Mouse (Mus musculus) spleen, adult 18-20 months (tissue): ENCODE measurements around the gene St6galnac3.
"Not testable (repeated sequence)": the region's sequence is repeated elsewhere in the genome, so short reads cannot be mapped to it uniquely, and the experiment has no call there.

ENCODE experiments used
- DNase-seq, 2 experiments: peaks; one replicate each; pipeline ENCODE4 v3.0.0; 2022; ENCODE audit warnings: mixed read lengths in 2 of 2

St6galnac3 gene

GRCm38 (mm10) chr3:153724701-153725668 is at the start of gene St6galnac3:
Gene St6galnac3, minus strand, starts transcription at chr3:153725174.
- peak; percentile 69 to 75 for DNase-seq

- DNase-seq, result no peak
Observed at GRCm38 (mm10) chr3:153774568-153774967, 49.6 kb upstream of the St6galnac3 start.

DNA sequence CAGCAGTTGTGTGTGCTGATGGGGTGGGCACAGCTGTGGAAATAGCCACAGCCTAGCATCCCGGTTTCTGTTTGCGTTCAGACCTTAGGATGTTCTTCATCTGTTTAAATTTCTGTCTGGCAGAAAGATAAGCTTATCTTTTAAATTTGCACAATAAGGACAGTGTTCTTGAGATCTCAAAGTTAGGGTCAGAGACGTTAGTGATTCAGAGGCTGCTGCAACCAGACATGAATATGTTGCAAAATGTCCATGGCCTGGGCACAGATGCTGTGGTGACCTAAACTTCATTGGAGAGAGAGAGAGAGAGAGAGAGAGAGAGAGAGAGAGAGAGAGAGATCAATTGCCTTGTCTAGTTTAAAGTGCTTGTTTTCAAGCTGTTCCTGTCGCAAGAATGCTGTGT is 46.5 kb upstream of the St6galnac3 start:
- DNase-seq, result no peak

GRCm38 (mm10) chr3:153770573-153770972 is 45.6 kb upstream of the St6galnac3 start:
- no peak for DNase-seq

DNA sequence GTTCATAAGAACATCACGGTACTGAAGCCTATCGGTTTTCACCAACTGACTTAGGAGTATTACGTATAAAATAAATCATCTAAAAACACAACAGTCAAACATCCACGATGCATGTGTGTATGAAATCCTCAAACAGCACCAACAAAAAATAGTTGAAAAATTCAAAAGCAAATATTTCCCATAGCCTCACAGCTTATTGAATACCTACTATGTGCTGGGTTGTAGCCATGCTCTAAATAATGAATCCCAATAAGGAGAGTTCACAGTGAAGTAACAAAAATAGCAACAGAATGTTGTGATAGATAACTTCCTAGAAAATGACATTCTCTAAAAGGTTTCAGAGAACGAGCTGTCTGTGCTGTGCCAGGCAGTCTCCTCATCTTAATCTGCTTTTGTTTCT is 44.2 kb upstream of the St6galnac3 start:
- DNase-seq, result no peak

- DNase-seq, result no peak
Observed at GRCm38 (mm10) chr3:153765171-153765570, 40.2 kb upstream of the St6galnac3 start.

DNA sequence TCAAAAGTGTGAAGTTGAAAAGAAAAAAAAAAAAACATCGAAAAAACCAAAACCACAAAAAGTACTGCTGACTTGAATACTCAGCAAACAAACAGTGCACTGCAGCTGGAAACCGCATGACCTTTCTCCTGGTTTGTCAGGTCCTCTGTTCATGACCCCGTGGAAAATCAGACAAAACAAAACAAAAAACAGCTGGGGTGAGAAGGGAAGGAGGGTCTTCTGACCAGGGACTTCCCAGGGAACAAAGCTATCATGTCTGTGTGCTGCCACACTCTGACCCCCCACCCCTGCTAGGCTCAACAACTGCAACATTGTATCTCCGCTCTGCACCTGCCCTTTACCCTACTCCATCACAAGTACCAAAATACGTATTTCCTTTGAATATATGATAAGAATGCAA is 39.8 kb upstream of the St6galnac3 start:
- no peak for DNase-seq

- DNase-seq, result no peak
Observed at GRCm38 (mm10) chr3:153761171-153761570, 36.2 kb upstream of the St6galnac3 start.

GRCm38 (mm10) chr3:153759269-153759668 is 34.3 kb upstream of the St6galnac3 start:
- DNase-seq, result no peak

- DNase-seq, result no peak
Observed at GRCm38 (mm10) chr3:153756500-153756996, 31.6 kb upstream of the St6galnac3 start.

GRCm38 (mm10) chr3:153755785-153756326 is 30.9 kb upstream of the St6galnac3 start:
- DNase-seq, result not testable (repeated sequence)

DNA sequence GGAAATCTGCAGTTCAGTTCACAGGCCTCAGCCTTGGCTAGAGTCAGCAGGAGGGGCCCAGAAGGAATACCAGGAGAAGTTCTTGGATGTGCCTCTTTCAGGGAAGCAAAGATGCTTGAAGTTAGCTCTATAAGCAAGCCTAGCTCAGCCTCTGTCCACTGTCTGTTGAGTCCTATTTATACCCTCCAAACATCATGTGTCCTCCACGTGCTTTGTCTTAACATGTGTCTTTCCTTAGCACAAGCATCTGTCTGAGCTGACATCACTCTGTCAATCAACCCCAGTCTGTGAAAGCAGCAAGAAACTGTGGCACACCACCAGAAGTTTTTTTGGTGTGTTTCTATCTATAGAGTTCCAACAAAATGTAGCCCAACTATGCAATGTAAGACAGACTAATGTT is 26.5 kb upstream of the St6galnac3 start:
- DNase-seq, result no peak

DNA sequence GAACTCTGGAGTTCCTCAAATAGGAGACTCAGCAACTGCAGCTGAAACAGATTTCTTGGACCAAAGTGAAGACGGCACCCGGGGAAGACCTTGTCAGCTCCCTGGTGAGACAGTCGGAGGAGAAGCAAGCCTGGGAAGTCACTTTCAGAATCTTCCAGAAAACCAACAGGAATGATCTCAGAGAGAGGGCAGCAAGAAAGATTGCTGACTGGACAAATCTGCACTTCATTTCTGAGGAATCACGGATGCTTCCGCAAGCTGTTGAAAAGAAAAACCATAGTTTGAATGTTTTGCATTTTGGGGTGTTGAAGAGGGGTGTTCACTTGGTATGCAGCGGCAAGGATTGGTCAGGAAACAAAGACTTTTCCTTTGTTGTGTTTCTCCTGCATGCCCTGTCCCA is 24.4 kb upstream of the St6galnac3 start:
- DNase-seq, result no peak

- DNase-seq, result no peak
Observed at GRCm38 (mm10) chr3:153748293-153748692, 23.3 kb upstream of the St6galnac3 start.

DNA sequence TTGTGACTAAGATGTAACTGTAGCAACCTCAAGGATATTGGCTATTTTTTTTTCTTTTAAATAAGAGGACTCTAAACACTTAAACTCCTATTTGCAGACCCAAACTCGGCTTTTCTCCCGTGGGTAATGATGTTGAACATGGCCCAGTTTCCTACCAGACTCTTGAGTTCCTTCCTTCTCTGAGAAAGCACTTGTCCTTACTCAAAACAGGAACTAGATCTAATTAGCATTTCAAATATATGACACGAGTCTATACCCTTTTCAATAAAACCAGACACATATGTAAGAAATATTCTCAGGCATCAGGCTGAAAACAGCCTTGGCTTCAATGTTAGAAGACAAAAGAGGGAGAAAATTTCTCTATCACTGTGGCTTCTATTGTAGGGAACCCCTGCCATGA is 20.1 kb upstream of the St6galnac3 start:
- no peak for DNase-seq

- DNase-seq, result no peak
Observed at GRCm38 (mm10) chr3:153744447-153744846, 19.5 kb upstream of the St6galnac3 start.

- no peak for DNase-seq
Observed at GRCm38 (mm10) chr3:153741800-153742199, 16.8 kb upstream of the St6galnac3 start.

DNA sequence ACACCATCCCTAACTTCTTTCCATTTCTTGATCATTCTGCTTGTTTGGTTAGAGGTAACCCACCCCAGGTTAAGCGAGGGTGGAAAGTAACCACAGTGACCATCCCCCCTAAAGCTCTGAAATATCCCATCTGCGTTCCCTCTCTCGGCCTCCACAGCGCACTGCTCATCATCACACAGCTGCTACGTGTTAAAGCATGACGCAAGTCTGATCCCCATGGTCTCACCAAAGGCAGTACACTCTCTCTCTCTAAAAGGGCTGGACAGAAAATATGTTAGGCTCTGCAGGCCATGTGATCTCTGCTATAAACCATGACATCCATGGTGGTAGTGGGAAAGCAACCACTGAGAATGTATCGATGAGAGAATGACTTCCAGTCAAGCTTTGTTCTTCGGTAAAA is 14.4 kb upstream of the St6galnac3 start:
- DNase-seq, result no peak

GRCm38 (mm10) chr3:153738421-153738820 is 13.4 kb upstream of the St6galnac3 start:
- DNase-seq, result no peak

DNA sequence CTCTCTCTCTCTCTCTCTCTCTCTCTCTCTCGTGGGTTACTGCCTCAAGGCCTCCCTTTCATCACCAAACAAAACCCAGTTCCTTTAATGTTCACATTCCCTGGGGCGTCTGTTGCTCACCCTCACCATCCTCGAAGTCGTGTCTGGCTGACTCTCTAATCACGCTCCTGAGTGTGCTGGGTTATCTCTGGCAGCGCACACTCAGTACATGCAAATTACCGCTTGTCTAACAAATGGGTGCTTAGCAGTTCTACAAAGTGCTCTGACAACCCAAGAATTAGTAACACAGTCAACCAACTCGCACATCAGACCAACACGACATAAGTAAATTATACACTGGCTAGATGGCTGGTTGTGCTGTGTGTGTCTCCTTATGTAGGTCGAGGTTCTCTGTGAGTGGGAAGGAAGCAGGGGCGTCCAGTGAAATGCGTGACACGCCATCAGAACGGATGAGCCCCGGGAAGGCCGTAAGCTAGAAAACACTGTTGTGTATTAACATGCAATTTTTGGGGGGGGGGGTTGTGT is 11.8 kb upstream of the St6galnac3 start:
- no peak for DNase-seq

- no peak for DNase-seq
Observed at GRCm38 (mm10) chr3:153735796-153736549, 11.0 kb upstream of the St6galnac3 start.

- no peak for DNase-seq
Observed at GRCm38 (mm10) chr3:153734741-153735140, 9.8 kb upstream of the St6galnac3 start.
